Mouse (Mus musculus) lung, postnatal 25 days (tissue): Measurements from ENCODE around the gene C5ar2.
"Not testable (repeated sequence)": the region's sequence is repeated elsewhere in the genome, so short reads cannot be mapped to it uniquely, and the experiment has no call there.

Source experiments
- DNase-seq: peaks from one replicate; pipeline ENCODE4 v3.0.0; 2022; ENCODE audit warnings: low spot score

The C5ar2 gene

GRCm38 (mm10) chr7:16257830-16258229 is 13.9 kb upstream of the C5ar2 start:
- peak; percentile 56 for DNase-seq

GRCm38 (mm10) chr7:16255963-16256362 is 12.0 kb upstream of the C5ar2 start:
- not testable (repeated sequence) for DNase-seq

- no peak for DNase-seq
Observed at GRCm38 (mm10) chr7:16254195-16254594, 10.2 kb upstream of the C5ar2 start.

- DNase-seq: no peak
Observed at GRCm38 (mm10) chr7:16250687-16251086, 6.7 kb upstream of the C5ar2 start.

GRCm38 (mm10) chr7:16245958-16246357 is 2.0 kb upstream of the C5ar2 start:
- DNase-seq: no peak

- DNase-seq: no peak
Observed at GRCm38 (mm10) chr7:16242198-16242597, 1.8 kb downstream of the C5ar2 start.

GRCm38 (mm10) chr7:16241787-16242186 is 2.2 kb downstream of the C5ar2 start:
- DNase-seq: no peak

- no peak for DNase-seq
Observed at GRCm38 (mm10) chr7:16240978-16241303, 3.0 kb downstream of the C5ar2 start.

- DNase-seq: no peak
Observed at GRCm38 (mm10) chr7:16240281-16240977, 3.5 kb downstream of the C5ar2 start.

- peak; percentile 72 for DNase-seq
Observed at GRCm38 (mm10) chr7:16239554-16239997, 4.4 kb downstream of the C5ar2 start.

- peak; percentile 73 for DNase-seq
Observed at GRCm38 (mm10) chr7:16229869-16230268, 14.1 kb downstream of the C5ar2 start.

GRCm38 (mm10) chr7:16221582-16222272 is 22.2 kb downstream of the C5ar2 start, which contains the start of gene Dhx34:
Gene Dhx34 (minus strand): TSS chr7:16222037.
- DNase-seq: peak; percentile 96

- no peak for DNase-seq
Observed at GRCm38 (mm10) chr7:16213986-16214385, 30.0 kb downstream of the C5ar2 start.

GRCm38 (mm10) chr7:16213196-16213595 is 30.8 kb downstream of the C5ar2 start:
- no peak for DNase-seq

- no peak for DNase-seq
Observed at GRCm38 (mm10) chr7:16210862-16211365, 33.0 kb downstream of the C5ar2 start.

GRCm38 (mm10) chr7:16208781-16209665 is 34.9 kb downstream of the C5ar2 start:
- DNase-seq: no peak

- DNase-seq: peak; percentile 46
Observed at GRCm38 (mm10) chr7:16207496-16207895, 36.5 kb downstream of the C5ar2 start.

- DNase-seq: no peak
Observed at GRCm38 (mm10) chr7:16207076-16207475, 36.9 kb downstream of the C5ar2 start.

GRCm38 (mm10) chr7:16204791-16205190 is 39.2 kb downstream of the C5ar2 start:
- DNase-seq: no peak

GRCm38 (mm10) chr7:16203505-16203903 is 40.5 kb downstream of the C5ar2 start:
- DNase-seq: no peak

- DNase-seq: no peak
Observed at GRCm38 (mm10) chr7:16202756-16203504, 41.0 kb downstream of the C5ar2 start.

- no peak for DNase-seq
Observed at GRCm38 (mm10) chr7:16201136-16201535, 42.8 kb downstream of the C5ar2 start.
